Mouse (Mus musculus) cortical plate, adult 2 months (tissue): ENCODE data around the gene Pdzk1ip1. TPM values are rescaled to one million over a fixed set of nuclear protein-coding genes. Genes with fewer than 3 reads are reported as not detected.

Source experiments
- H3K27ac ChIP-seq: fragments of 200-500 bp; 2 replicates; pipeline ENCODE4 v1.5.1; 2012; ENCODE audit warnings: low read length, control low read depth, inconsistent platforms; ENCODE audit not compliant: insufficient read depth
- H3K4me1 ChIP-seq: fragments of 200-500 bp; 2 replicates; pipeline ENCODE4 v1.6.1; 2011; ENCODE audit warnings: low read length; ENCODE audit not compliant: control insufficient read depth, insufficient read depth
- H3K4me3 ChIP-seq: fragments of 200-500 bp; 2 replicates; pipeline ENCODE4 v1.5.1; 2011; ENCODE audit warnings: mild to moderate bottlenecking, low read length, control low read depth; ENCODE audit not compliant: insufficient read depth
- CTCF ChIP-seq: fragments of 200-500 bp; IDR thresholded peaks from 2 replicates; pipeline ENCODE4 v1.5.1; 2011; ENCODE audit warnings: mild to moderate bottlenecking, control low read depth, low read length; ENCODE audit not compliant: insufficient read depth; ENCODE audit errors: extremely low read depth
- POLR2A ChIP-seq: fragments of 200-500 bp; IDR thresholded peaks from 2 replicates; pipeline ENCODE4 v1.6.1; 2011; ENCODE audit warnings: mild to moderate bottlenecking, low read length, control low read depth; ENCODE audit not compliant: insufficient read depth; ENCODE audit errors: extremely low read depth
- polyA plus RNA-seq: library from polyadenylated mRNA; depleted of rRNA; stranded (reverse); fragments of >200 nt; gene quantifications from 2 replicates; pipeline ENCODE4 v1.2.3, GENCODE M21; 2012

Gene Pdzk1ip1
- polyA plus RNA-seq, 1 experiment = 1.1 TPM

- TF ChIP-seq POLR2A (no peak), CTCF (no peak)
- Histone ChIP-seq H3K4me3 (peak overlapping the region; percentile 30), H3K27ac (peak overlapping the region; percentile 85)
Measured at GRCm38 (mm10) chr4:115056921-115057673, 31.4 kb upstream of the Pdzk1ip1 start.

GRCm38 (mm10) chr4:115057674-115058316 is 30.7 kb upstream of the Pdzk1ip1 start:
- peak overlapping the region; percentile 85 for H3K27ac ChIP-seq
- no peaks in the 10 kb centered on the region; the same call in 1 of the 2 replicates for H3K4me1 ChIP-seq
- peak overlapping the region; percentile 30 for H3K4me3 ChIP-seq
- no peak for TF ChIP-seq POLR2A
- no peak for TF ChIP-seq CTCF

More at GRCm38 (mm10) chr4:115056921-115057673, 31.4 kb upstream of the Pdzk1ip1 start:
- no peaks in the 10 kb centered on the region for H3K4me1 ChIP-seq

GRCm38 (mm10) chr4:115058317-115058761 is 30.2 kb upstream of the Pdzk1ip1 start:
- no peaks in the 10 kb centered on the region; the same call in 1 of the 2 replicates for H3K4me1 ChIP-seq
- no peak for TF ChIP-seq POLR2A
- TF ChIP-seq CTCF = no peak
- H3K4me3 ChIP-seq = no peak overlapping the region
- H3K27ac ChIP-seq = no peak overlapping the region

GRCm38 (mm10) chr4:115058871-115059590 is 29.5 kb upstream of the Pdzk1ip1 start:
- no peak for TF ChIP-seq POLR2A
- TF ChIP-seq CTCF = no peak
- Histone ChIP-seq H3K4me3 (0 out of 2 replicates have a peak overlapping the region, but pooled peaks have one; percentile 4), H3K27ac (peak overlapping the region; percentile 37; the same call in 1 of the 2 replicates), H3K4me1 (no peaks in the 10 kb centered on the region; the same call in 1 of the 2 replicates)

- peak overlapping the region; percentile 17; the same call in 1 of the 2 replicates for H3K27ac ChIP-seq
- no peaks in the 10 kb centered on the region; the same call in 1 of the 2 replicates for H3K4me1 ChIP-seq
- no peak overlapping the region for H3K4me3 ChIP-seq
- TF ChIP-seq CTCF = no peak
- no peak for TF ChIP-seq POLR2A
Measured at GRCm38 (mm10) chr4:115059871-115060270, 28.6 kb upstream of the Pdzk1ip1 start.

- TF ChIP-seq POLR2A = no peak
- TF ChIP-seq CTCF = no peak
Measured at GRCm38 (mm10) chr4:115060753-115061152, 27.8 kb upstream of the Pdzk1ip1 start.

GRCm38 (mm10) chr4:115062540-115062874 is 26.0 kb upstream of the Pdzk1ip1 start:
- Histone ChIP-seq H3K27ac (no peak overlapping the region), H3K4me3 (peak overlapping the region; percentile 34; the same call in 1 of the 2 replicates), H3K4me1 (no peaks in the 10 kb centered on the region; the same call in 1 of the 2 replicates)
- no peak for TF ChIP-seq POLR2A
- TF ChIP-seq CTCF = no peak

More at GRCm38 (mm10) chr4:115060753-115061152, 27.8 kb upstream of the Pdzk1ip1 start:
- H3K4me1 ChIP-seq = no peaks in the 10 kb centered on the region; the same call in 1 of the 2 replicates
- H3K27ac ChIP-seq = no peak overlapping the region
- no peak overlapping the region for H3K4me3 ChIP-seq

- H3K27ac ChIP-seq = peak overlapping the region; percentile 43; the same call in 1 of the 2 replicates
- no peaks in the 10 kb centered on the region; the same call in 1 of the 2 replicates for H3K4me1 ChIP-seq
- TF ChIP-seq POLR2A (no peak), CTCF (no peak)
- H3K4me3 ChIP-seq = peak overlapping the region; percentile 34
Measured at GRCm38 (mm10) chr4:115062875-115063517, 25.5 kb upstream of the Pdzk1ip1 start.

- H3K4me3 ChIP-seq = 0 out of 2 replicates have a peak overlapping the region, but pooled peaks have one; percentile 34
- no peak overlapping the region for H3K27ac ChIP-seq
- H3K4me1 ChIP-seq = no peaks in the 10 kb centered on the region; the same call in 1 of the 2 replicates
- no peak for TF ChIP-seq CTCF
- no peak for TF ChIP-seq POLR2A
Measured at GRCm38 (mm10) chr4:115063518-115064239, 24.8 kb upstream of the Pdzk1ip1 start.
